Mouse (Mus musculus): ENCODE results near the gene Notch3.
A peak's percentile ranks its signal among the peaks of the same experiment; 100 is the strongest.

Gene Notch3

GRCm38 (mm10) chr17:32165266-32165802 lies 1.3 kb downstream of the Notch3 start:
- DNase-seq: peak; percentile 11

- DNase-seq: no peak
Measured at GRCm38 (mm10) chr17:32164780-32165179, 1.9 kb downstream of the Notch3 start.

- peak; percentile 32 for DNase-seq
Measured at GRCm38 (mm10) chr17:32163910-32164650, 2.6 kb downstream of the Notch3 start.

GRCm38 (mm10) chr17:32162112-32162850 lies 4.4 kb downstream of the Notch3 start:
- peak; percentile 83 for DNase-seq

GRCm38 (mm10) chr17:32160882-32161281 lies 5.8 kb downstream of the Notch3 start:
- DNase-seq: no peak

GRCm38 (mm10) chr17:32158841-32159240 lies 7.8 kb downstream of the Notch3 start:
- DNase-seq: no peak

GRCm38 (mm10) chr17:32146718-32147117 lies 19.9 kb downstream of the Notch3 start:
- DNase-seq: no peak

GRCm38 (mm10) chr17:32142907-32143854 lies 23.5 kb downstream of the Notch3 start:
- peak; percentile 88 for DNase-seq

- DNase-seq: no peak
Measured at GRCm38 (mm10) chr17:32142234-32142633, 24.4 kb downstream of the Notch3 start.

- no peak for DNase-seq
Measured at GRCm38 (mm10) chr17:32133375-32133774, 33.3 kb downstream of the Notch3 start.

- DNase-seq: no peak
Measured at GRCm38 (mm10) chr17:32132087-32132486, 34.6 kb downstream of the Notch3 start.

GRCm38 (mm10) chr17:32130506-32130905 lies 36.1 kb downstream of the Notch3 start:
- no peak for DNase-seq

GRCm38 (mm10) chr17:32127195-32127594 lies 39.5 kb downstream of the Notch3 start:
- DNase-seq: peak; percentile 11

GRCm38 (mm10) chr17:32125407-32125806 lies 41.2 kb downstream of the Notch3 start:
- no peak for DNase-seq

GRCm38 (mm10) chr17:32123545-32123944 lies 43.1 kb downstream of the Notch3 start:
- no peak for DNase-seq

- DNase-seq: peak; percentile 34
Measured at GRCm38 (mm10) chr17:32122587-32122970, 44.1 kb downstream of the Notch3 start.

- no peak for DNase-seq
Measured at GRCm38 (mm10) chr17:32121833-32122586, 44.6 kb downstream of the Notch3 start.

- no peak for DNase-seq
Measured at GRCm38 (mm10) chr17:32120771-32121532, 45.7 kb downstream of the Notch3 start.

GRCm38 (mm10) chr17:32119196-32119595 lies 47.5 kb downstream of the Notch3 start:
- peak; percentile 46 for DNase-seq

GRCm38 (mm10) chr17:32118484-32118883 lies 48.2 kb downstream of the Notch3 start:
- DNase-seq: no peak

- peak; percentile 32 for DNase-seq
Measured at GRCm38 (mm10) chr17:32117872-32118421, 48.7 kb downstream of the Notch3 start.

Data from lung, postnatal 14 days (tissue).